Mouse (Mus musculus) T-helper 17 cell (primary cell): Measurements from ENCODE around the gene Dgcr2.

Experiments used
- in situ Hi-C, 2 experiments: fragments of 300-600 bp; cut with MboI, MseI; formaldehyde crosslinking; loops; 1 replicate in 1 of 2; 2 replicates in 1 of 2; pipeline ENCODE4 v1.15.1; 2025; ENCODE audit warnings: high pct_unique_total_duplicates in 2 of 2

Gene Dgcr2

DNA sequence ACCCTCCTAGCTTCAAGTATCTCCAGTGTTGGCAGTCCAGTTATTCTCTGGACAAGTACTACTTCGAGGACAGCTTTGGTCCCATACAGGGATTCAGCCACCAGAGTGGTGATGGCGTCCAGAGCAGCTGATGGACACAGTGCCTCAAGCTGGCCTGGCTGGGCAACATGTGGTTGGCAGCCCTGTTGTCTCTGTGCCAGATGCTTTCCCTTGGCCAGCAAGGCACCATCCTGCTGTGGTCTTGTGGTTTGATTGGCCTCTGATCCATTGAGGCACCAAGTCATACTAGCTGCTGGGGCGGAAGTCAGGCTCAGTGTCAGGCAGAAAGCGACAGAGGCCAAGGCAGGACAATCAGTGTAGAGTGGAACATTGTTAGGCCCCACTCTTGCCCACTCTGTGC lies 89.2 kb downstream of the Dgcr2 start:
- in situ Hi-C loops, result loop anchor here in 1 of 2 experiments (5.0 kb wide), 1 partner anchor 77 kb away; the partner anchor contains the start of gene Med15

DNA sequence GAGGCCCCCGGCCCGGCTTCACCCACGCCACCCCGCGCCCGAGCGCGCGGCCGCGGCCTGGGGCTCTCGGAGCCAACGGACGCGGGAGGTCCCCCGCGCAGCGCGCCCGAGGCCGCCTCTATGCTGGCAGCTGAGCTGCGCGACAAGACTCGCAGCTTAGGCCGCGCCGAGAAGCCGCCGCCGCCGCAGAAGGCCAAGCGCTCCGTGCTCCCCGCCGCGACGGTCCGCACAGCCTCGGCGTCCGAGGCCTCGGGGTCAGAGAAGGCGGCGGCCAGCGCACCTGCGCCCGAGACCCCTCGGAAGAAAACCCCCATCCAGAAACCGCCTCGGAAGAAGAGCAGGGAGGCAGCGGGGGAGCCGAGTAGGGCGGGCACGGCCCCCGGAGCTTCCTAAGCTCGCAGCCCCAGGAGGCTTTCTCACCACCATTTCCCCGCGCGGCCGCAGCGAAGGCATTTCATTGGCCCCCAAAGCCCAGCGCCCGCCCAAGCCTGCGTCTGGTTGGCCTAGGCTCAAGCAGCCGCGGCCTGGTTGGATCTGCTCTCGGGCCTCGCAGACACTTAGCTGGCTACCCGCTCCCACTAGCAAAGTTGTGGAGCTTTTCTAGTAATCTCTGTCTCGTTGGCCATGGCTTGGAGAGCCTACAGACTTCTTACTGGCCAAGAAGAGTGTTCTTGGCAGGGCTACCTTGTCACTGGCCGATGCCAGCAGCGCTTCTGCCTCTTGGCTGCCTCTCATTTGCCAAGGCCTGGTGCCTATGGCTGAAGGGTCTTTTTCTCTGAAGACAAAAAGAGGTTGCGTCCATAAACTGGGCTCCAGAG lies 91.0 kb downstream of the Dgcr2 start:
- in situ Hi-C loops, result loop anchor here in 1 of 2 experiments (5.0 kb wide), 1 partner anchor 75 kb away; the partner anchor contains the start of gene Med15

- in situ Hi-C loops, result loop anchor here in 1 of 2 experiments (5.0 kb wide), 1 partner anchor 74 kb away; the partner anchor contains the start of gene Med15
Observed at GRCm38 (mm10) chr16:17806581-17807191, 91.7 kb downstream of the Dgcr2 start.

GRCm38 (mm10) chr16:17804982-17805381 lies 93.4 kb downstream of the Dgcr2 start:
- in situ Hi-C loops, result loop anchor here in 1 of 2 experiments (5.0 kb wide), 1 partner anchor 73 kb away; the partner anchor contains the start of gene Med15

GRCm38 (mm10) chr16:17804449-17804912 lies 93.9 kb downstream of the Dgcr2 start:
- in situ Hi-C loops, result no loop called here

- in situ Hi-C loops, result no loop called here
Observed at GRCm38 (mm10) chr16:17803675-17804448, 94.5 kb downstream of the Dgcr2 start.

GRCm38 (mm10) chr16:17802839-17803674 lies 95.3 kb downstream of the Dgcr2 start:
- in situ Hi-C loops, result no loop called here

DNA sequence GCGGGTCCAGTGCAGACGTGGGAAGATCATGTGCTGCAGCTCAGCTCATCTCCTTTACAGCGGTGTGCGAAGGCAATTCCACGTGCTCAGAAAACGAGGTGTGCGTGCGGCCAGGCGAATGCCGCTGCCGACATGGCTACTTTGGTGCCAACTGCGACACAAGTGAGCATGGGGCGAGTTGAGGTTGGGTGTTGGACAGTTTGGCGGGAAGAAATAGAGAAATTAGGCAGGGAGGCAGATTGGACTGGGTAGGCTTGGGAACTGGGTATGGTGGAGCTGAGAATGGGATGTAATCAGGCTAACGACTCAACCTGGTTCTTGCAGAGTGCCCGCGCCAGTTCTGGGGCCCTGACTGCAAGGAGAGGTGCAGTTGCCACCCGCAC lies 95.9 kb downstream of the Dgcr2 start:
- in situ Hi-C loops, result no loop called here

DNA sequence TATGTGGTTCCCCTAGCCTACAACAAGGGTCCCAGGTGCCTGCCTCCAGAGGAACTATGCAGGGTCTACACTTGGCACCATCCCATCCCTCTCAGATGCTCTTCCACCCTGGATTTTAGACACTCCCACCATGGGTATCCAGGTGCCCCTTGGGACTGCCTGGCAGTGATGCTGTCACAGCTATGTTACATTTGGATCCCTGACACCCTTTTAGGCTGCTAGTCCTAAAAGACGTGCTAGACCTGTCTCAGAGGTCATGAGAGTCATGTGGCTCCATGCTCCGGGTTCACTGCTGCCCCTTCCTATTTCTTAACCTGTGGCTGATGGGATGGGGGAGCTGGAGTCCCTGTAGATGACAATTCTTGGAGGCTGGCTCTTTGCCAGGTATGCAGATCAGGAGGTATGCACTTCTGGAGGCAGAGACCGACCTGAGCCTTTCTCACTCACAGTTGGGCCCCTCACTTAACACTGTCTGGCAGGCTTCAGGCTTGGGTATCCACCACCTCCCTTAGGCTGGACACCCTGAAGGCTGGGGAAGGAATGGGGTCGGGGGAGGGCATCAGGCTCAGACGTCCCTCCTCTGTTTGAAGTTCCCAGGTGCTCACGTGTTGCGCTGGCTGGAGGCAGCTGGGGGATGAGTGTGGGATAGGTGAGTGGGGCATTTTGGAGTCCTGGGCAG lies 96.4 kb downstream of the Dgcr2 start:
- in situ Hi-C loops, result no loop called here

- in situ Hi-C loops, result no loop called here
Observed at GRCm38 (mm10) chr16:17799584-17799983, 98.8 kb downstream of the Dgcr2 start.

DNA sequence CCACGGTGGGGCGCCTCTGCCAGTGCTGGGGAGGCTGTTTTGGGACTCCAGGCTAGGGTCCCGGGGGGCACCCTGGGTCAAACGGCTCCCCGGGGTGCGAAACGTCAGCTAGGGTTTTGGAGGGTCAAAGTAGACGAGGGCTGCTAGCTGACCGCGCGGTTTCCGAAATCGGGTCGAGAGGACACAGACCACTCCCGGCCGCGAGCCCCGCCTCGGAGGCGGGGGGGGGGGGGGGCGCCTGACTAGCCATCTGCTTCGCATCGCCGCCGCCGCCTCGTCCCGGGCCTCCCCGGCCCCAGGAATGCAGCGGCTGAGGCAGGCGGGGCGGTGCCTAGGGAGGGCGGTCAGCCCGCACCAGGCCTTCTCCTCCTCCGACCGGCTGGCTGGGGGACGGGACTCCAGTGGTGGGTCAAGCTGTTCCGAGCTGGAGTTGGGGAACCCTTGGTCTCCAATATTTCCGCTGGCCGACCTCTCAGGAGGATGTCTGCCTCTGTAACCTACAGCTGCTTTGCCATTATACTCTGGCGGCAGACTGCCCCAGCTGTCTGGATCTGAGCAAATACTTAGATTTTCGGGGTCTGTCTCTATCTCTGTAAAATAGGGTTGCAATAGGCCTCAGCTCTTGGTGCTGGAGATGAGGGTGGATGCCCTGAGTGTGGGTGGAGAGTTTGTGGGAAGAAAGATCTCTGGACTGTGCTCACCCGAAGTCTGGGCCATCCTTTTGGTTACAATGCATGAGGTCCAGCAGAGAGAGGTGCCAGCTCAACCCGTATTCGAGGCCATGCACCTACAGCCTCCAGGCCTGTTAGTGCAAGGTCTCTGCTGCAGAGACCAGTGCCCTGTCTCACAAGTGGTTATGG lies 99.8 kb downstream of the Dgcr2 start:
- in situ Hi-C loops, result no loop called here

DNA sequence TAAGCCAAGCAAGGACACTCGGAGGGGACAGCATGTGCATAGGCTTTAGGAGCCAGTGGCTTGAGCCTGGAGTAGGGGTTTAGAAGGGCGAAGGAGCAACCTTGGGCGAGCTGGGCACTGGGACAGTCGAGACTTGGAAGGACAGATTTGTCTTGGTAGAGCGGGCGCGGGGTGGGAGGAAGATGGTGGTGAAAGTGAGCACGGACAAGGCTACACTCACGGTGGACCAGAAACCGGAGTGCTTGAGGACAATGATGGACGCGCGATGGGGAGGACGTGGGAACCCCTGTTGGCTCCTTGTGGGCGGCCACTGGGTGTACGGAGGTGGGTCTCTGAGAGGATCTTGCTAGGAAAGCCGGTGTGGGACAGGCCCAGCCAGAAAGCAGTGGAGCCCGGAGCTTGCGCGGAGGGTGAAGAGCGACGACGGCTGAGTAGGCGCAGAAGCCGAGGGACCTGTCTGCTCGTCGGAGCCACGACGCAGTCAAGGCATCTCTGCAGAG lies 100.5 kb downstream of the Dgcr2 start:
- in situ Hi-C loops, result no loop called here

- in situ Hi-C loops, result no loop called here
Observed at GRCm38 (mm10) chr16:17796971-17797811, 101.2 kb downstream of the Dgcr2 start, which contains the start of gene Scarf2. Scarf2 (plus strand) TSS chr16:17797282.

DNA sequence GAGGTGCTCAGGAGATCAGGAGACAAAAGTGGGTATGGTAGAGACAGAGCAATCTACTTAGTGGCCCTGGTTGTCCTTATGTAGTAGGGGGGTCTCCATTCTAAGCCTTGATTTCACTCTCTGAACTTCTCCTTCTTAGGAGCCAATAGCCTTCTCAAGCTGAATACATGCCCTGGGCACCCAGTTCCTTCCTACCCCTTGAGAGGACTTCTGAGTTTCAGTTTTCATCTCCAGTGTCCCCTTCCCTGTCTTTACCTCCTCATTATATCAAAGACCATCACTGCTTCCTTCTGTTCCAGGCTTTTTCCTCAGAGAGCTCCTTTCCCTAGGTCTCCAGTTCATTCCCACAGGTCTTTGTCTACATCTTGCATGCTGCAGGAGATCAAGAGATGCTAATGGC lies 101.8 kb downstream of the Dgcr2 start:
- in situ Hi-C loops, result no loop called here

DNA sequence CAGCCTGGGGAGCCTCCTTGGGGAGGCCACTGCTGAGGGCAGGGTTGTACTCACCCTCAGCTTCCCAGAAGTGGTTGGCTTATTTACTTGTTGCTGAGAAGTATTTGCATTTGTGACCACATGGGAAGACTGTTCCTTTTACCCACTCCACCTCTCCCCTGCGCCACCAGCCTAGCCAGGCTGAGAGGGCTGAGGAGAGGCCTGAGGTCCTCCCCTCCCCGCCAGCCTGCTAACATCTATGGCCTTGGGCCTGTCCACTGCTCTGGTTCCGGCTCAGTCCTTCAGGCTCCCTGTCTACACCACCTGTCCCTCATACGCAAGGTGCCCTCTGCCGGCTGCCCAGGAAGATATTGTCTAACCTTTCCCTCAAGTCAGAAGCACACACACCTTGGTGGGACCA lies 102.7 kb downstream of the Dgcr2 start:
- in situ Hi-C loops, result no loop called here

DNA sequence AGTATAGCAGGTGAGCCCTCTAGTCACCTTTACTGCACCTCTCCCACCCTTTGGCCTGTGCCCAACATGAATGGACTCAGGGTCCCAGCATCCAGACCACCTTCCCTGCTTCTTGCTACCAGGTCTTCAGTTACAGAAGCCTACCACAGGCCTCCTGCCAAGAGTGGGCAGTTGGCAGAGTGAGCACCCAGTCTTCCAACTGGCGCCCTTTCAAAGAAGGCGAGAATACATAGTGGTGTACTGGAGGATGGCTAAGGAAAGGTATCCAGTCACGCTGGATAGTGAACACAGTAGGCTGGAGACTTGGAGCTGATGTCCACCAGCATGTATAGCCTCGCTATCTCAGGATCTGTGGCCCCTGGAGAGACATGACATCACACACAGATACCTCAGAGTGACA lies 104.3 kb downstream of the Dgcr2 start:
- in situ Hi-C loops, result no loop called here

DNA sequence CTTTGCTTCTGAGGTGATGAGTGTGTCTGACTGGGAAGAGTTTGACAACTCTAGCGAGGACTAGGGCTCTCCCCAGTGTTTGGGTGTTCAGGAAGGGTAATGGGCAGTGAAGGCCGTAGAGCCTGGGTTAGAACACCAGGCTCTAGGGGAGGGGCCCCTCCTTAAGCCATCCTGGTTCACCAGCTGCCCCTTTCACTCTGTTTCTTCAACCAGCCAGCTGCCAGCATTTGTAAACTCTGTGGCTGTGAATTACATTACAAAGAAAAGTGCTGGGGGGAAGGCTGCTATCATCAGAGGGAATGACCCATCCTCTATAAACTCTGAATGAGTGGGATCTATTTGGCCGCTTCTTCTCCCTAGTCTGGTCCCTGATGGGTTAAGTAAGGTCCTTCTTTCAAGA lies 105.6 kb downstream of the Dgcr2 start:
- in situ Hi-C loops, result no loop called here
